Mouse (Mus musculus) embryonic fibroblast, embryonic 13.5 days (primary cell): ENCODE results near the gene Kcnq1. TPM values are rescaled to one million over a fixed set of nuclear protein-coding genes. Genes with fewer than 3 reads are reported as not detected.

Experiments
- H3K27ac ChIP-seq: 2 replicates; pipeline ENCODE4 v1.5.1; 2012; ENCODE audit warnings: low read length, control low read depth, inconsistent platforms; ENCODE audit not compliant: insufficient read depth
- H3K4me1 ChIP-seq: 2 replicates; pipeline ENCODE4 v1.6.1; 2011; ENCODE audit warnings: low read length; ENCODE audit not compliant: control insufficient read depth, insufficient read depth
- H3K4me3 ChIP-seq: 2 replicates; pipeline ENCODE4 v1.5.1; 2011; ENCODE audit warnings: mild to moderate bottlenecking, control low read depth, low read length; ENCODE audit not compliant: insufficient read depth
- CTCF ChIP-seq: IDR thresholded peaks from 2 replicates; pipeline ENCODE4 v1.5.1; 2011; ENCODE audit warnings: mild to moderate bottlenecking, control low read depth, low read length, moderate library complexity, borderline replicate concordance; ENCODE audit not compliant: insufficient read depth
- POLR2A ChIP-seq: IDR thresholded peaks from 2 replicates; pipeline ENCODE4 v1.6.1; 2011; ENCODE audit warnings: low read depth, mild to moderate bottlenecking, control low read depth, low read length, moderate library complexity
- polyA plus RNA-seq: library from polyadenylated mRNA; stranded (reverse); fragments of >200 nt; gene quantifications from 2 replicates; pipeline ENCODE4 v1.2.4, GENCODE M21; 2011; ENCODE audit warnings: low read depth; ENCODE audit not compliant: missing spikeins, insufficient read length

The Kcnq1 gene
- polyA plus RNA-seq, 1 experiment = not detected

- H3K4me1 ChIP-seq = no peaks in the 10 kb centered on the region; the same call in 1 of the 2 replicates
- TF ChIP-seq POLR2A (no peak), CTCF (no peak)
- no peak overlapping the region for H3K4me3 ChIP-seq
- no peak overlapping the region for H3K27ac ChIP-seq
Measured at GRCm38 (mm10) chr7:143388783-143389695, 282.9 kb downstream of the Kcnq1 start.

- TF ChIP-seq CTCF (no peak), POLR2A (no peak)
- no peak overlapping the region for H3K27ac ChIP-seq
- H3K4me1 ChIP-seq = no peaks in the 10 kb centered on the region; the same call in 1 of the 2 replicates
- H3K4me3 ChIP-seq = no peak overlapping the region
Measured at GRCm38 (mm10) chr7:143389860-143390259, 283.7 kb downstream of the Kcnq1 start.

GRCm38 (mm10) chr7:143390277-143390948, 284.3 kb downstream of the Kcnq1 start:
- Histone ChIP-seq H3K4me3 (no peak overlapping the region), H3K27ac (no peak overlapping the region), H3K4me1 (no peaks in the 10 kb centered on the region; the same call in 1 of the 2 replicates)
- TF ChIP-seq CTCF = no peak
- no peak for TF ChIP-seq POLR2A

- Histone ChIP-seq H3K27ac (no peak overlapping the region), H3K4me1 (no peaks in the 10 kb centered on the region), H3K4me3 (no peak overlapping the region)
- TF ChIP-seq POLR2A (no peak), CTCF (no peak)
Measured at GRCm38 (mm10) chr7:143395113-143395563, 289.0 kb downstream of the Kcnq1 start.

GRCm38 (mm10) chr7:143399756-143400155, 293.6 kb downstream of the Kcnq1 start:
- H3K4me3 ChIP-seq = no peak overlapping the region
- H3K27ac ChIP-seq = no peak overlapping the region
- TF ChIP-seq CTCF (no peak), POLR2A (no peak)
- no peaks in the 10 kb centered on the region for H3K4me1 ChIP-seq

GRCm38 (mm10) chr7:143400599-143400998, 294.4 kb downstream of the Kcnq1 start:
- no peak overlapping the region for H3K27ac ChIP-seq
- no peak for TF ChIP-seq CTCF
- no peak overlapping the region for H3K4me3 ChIP-seq
- H3K4me1 ChIP-seq = no peaks in the 10 kb centered on the region

- Histone ChIP-seq H3K27ac (no peak overlapping the region), H3K4me3 (no peak overlapping the region), H3K4me1 (no peaks in the 10 kb centered on the region)
- TF ChIP-seq POLR2A = no peak
- no peak for TF ChIP-seq CTCF
Measured at GRCm38 (mm10) chr7:143401429-143402016, 295.4 kb downstream of the Kcnq1 start.

GRCm38 (mm10) chr7:143404296-143404695, 298.1 kb downstream of the Kcnq1 start:
- H3K27ac ChIP-seq = no peak overlapping the region

GRCm38 (mm10) chr7:143407931-143408501, 301.9 kb downstream of the Kcnq1 start:
- 0 out of 2 replicates have a peak, but pooled peaks cover 6% of the 10 kb centered on the region for H3K4me1 ChIP-seq
- no peak overlapping the region for H3K27ac ChIP-seq
- TF ChIP-seq CTCF = no peak
- TF ChIP-seq POLR2A = no peak
- H3K4me3 ChIP-seq = no peak overlapping the region

More at GRCm38 (mm10) chr7:143404296-143404695, 298.1 kb downstream of the Kcnq1 start:
- H3K4me3 ChIP-seq = no peak overlapping the region
- TF ChIP-seq POLR2A = no peak
- TF ChIP-seq CTCF = no peak
- 0 out of 2 replicates have a peak, but pooled peaks cover 6% of the 10 kb centered on the region for H3K4me1 ChIP-seq
